Mouse (Mus musculus) forebrain, embryonic 14.5 days (tissue): ENCODE results near the gene Pip5kl1. TPM values are rescaled to one million over a fixed set of nuclear protein-coding genes. Genes with fewer than 3 reads are reported as not detected.

Source experiments
- ATAC-seq: fragments of 200-750 bp; cut with Nextera tagmentation; 2 replicates; pipeline ENCODE4 v1.8.0; 2017; ENCODE audit warnings: mild to moderate bottlenecking, moderate library complexity
- DNase-seq: peaks from one replicate; pipeline ENCODE4 v3.0.0-alpha.2; 2015; ENCODE audit warnings: low spot score
- H3K27ac ChIP-seq: fragments of 300-500 bp; sonication (generic); 2 replicates; pipeline ENCODE4 v1.5.1; 2014; ENCODE audit warnings: low read depth, mild to moderate bottlenecking, control low read depth, low read length, moderate library complexity
- H3K27me3 ChIP-seq: fragments of 300-500 bp; sonication (generic); replicated peaks from 2 replicates; pipeline ENCODE4 v1.6.1; 2014; ENCODE audit warnings: low read length, control low read depth, mixed read lengths; ENCODE audit not compliant: control insufficient read depth, insufficient read depth
- H3K36me3 ChIP-seq: fragments of 300-500 bp; sonication (generic); 2 replicates; pipeline ENCODE4 v1.6.1; 2014; ENCODE audit warnings: low read length, control low read depth; ENCODE audit not compliant: control insufficient read depth, insufficient read depth
- H3K4me1 ChIP-seq: fragments of 300-500 bp; sonication (generic); 2 replicates; pipeline ENCODE4 v1.6.1; 2014; ENCODE audit warnings: antibody characterized with exemption, low read length, control low read depth; ENCODE audit not compliant: control insufficient read depth, insufficient read depth
- H3K4me2 ChIP-seq: fragments of 300-500 bp; sonication (generic); 2 replicates; pipeline ENCODE4 v1.6.1; 2014; ENCODE audit warnings: mild to moderate bottlenecking, control low read depth, low read length
- H3K4me3 ChIP-seq: fragments of 300-500 bp; sonication (generic); 2 replicates; pipeline ENCODE4 v1.5.1; 2014; ENCODE audit warnings: low read depth, low read length, control low read depth
- H3K9ac ChIP-seq: fragments of 300-500 bp; sonication (generic); 2 replicates; pipeline ENCODE4 v1.6.1; 2014; ENCODE audit warnings: mild to moderate bottlenecking, low read length, control low read depth, moderate library complexity
- H3K9me3 ChIP-seq: fragments of 300-500 bp; sonication (generic); replicated peaks from 2 replicates; pipeline ENCODE4 v1.6.1; 2016; ENCODE audit warnings: low read length, control low read depth, mixed read lengths; ENCODE audit not compliant: control insufficient read depth
- WGBS: fragments of 180-500 bp; shearing (Covaris S2); extraction: QIAGEN DNeasy Blood & Tissue Kit; methylation state at CpG from one replicate; pipeline ENCODE4 v1.1.7; 2014; 5-methylcytosine and 5-hydroxymethylcytosine counted together
- polyA plus RNA-seq: library from polyadenylated mRNA; unstranded; fragments of >200 nt; fragmentation: Nextera tagmentation; extraction: Ambion mirVana; gene quantifications from 2 replicates; pipeline ENCODE4 v1.2.1, GENCODE M21; 2014

Pip5kl1 gene
- 4.7 TPM in 2 replicates for polyA plus RNA-seq

- H3K27ac ChIP-seq = no peak within 1 kb of the TSS
These were observed at the start of gene Pip5kl1 for GRCm38 (mm10) chr2:32574497-32574896. TSS of gene Pip5kl1 (plus strand) at chr2:32574797.

GRCm38 (mm10) chr2:32525816-32526215 is 48.8 kb upstream of the Pip5kl1 start:
- Histone ChIP-seq H3K4me3 (no peak overlapping the region), H3K4me2 (no peak overlapping the region), H3K9ac (no peak overlapping the region), H3K4me1 (no peaks in the 10 kb centered on the region), H3K9me3 (no peaks in the 10 kb centered on the region), H3K27ac (no peak overlapping the region), H3K27me3 (no peaks in the 10 kb centered on the region), H3K36me3 (no peaks in the 10 kb centered on the region)
- WGBS = 86% methylated on average over 12 of the region's 12 CpGs
- ATAC-seq = no peak
- DNase-seq = no peak

More at GRCm38 (mm10) chr2:32574497-32574896, at the start of gene Pip5kl1:
- WGBS = 79% methylated on average over 6 of the region's 6 CpGs
- peaks cover 7% of the 10 kb centered on the region for H3K4me1 ChIP-seq
- no peaks in the 10 kb centered on the region for H3K9me3 ChIP-seq
- peak within 1 kb of the TSS; percentile 49 for H3K4me3 ChIP-seq
- H3K36me3 ChIP-seq = 0 out of 2 replicates have a peak, but pooled peaks cover 7% of the 10 kb centered on the region
- H3K4me2 ChIP-seq = peak within 1 kb of the TSS; percentile 100
- peak within 1 kb of the TSS; percentile 66 for H3K9ac ChIP-seq
- no peak for DNase-seq
- H3K27me3 ChIP-seq = 0 out of 2 replicates have a peak, but pooled peaks cover 5% of the 10 kb centered on the region
- ATAC-seq = no peak

- no peak overlapping the region for H3K4me3 ChIP-seq
- H3K9me3 ChIP-seq = no peaks in the 10 kb centered on the region
- no peak overlapping the region for H3K27ac ChIP-seq
- DNase-seq (no peak), ATAC-seq (no peak)
- H3K4me1 ChIP-seq = no peaks in the 10 kb centered on the region
- WGBS = 72% methylated on average over 14 of the region's 14 CpGs
- H3K27me3 ChIP-seq = no peaks in the 10 kb centered on the region
- H3K4me2 ChIP-seq = no peak overlapping the region
- no peak overlapping the region for H3K9ac ChIP-seq
- H3K36me3 ChIP-seq = no peaks in the 10 kb centered on the region
These were observed 47.1 kb upstream of the Pip5kl1 start for GRCm38 (mm10) chr2:32527468-32527966.

- H3K27ac ChIP-seq = no peak overlapping the region
- H3K4me2 ChIP-seq = no peak overlapping the region
- no peak overlapping the region for H3K9ac ChIP-seq
- H3K36me3 ChIP-seq = no peaks in the 10 kb centered on the region
- no peak overlapping the region for H3K4me3 ChIP-seq
- ATAC-seq = no peak
- H3K27me3 ChIP-seq = no peaks in the 10 kb centered on the region
- no peaks in the 10 kb centered on the region for H3K4me1 ChIP-seq
- 91% methylated on average over 1 of the region's 1 CpGs for WGBS
- H3K9me3 ChIP-seq = no peaks in the 10 kb centered on the region
- DNase-seq = no peak
These were observed 46.3 kb upstream of the Pip5kl1 start for GRCm38 (mm10) chr2:32528326-32528725.

- WGBS = 74% methylated on average over 2 of the region's 2 CpGs
- Histone ChIP-seq H3K4me1 (peaks cover 10% of the 10 kb centered on the region), H3K9ac (no peak overlapping the region), H3K9me3 (no peaks in the 10 kb centered on the region), H3K36me3 (no peaks in the 10 kb centered on the region), H3K27me3 (no peaks in the 10 kb centered on the region), H3K4me2 (no peak overlapping the region), H3K4me3 (no peak overlapping the region), H3K27ac (no peak overlapping the region)
- DNase-seq (no peak), ATAC-seq (no peak)
These were observed 44.1 kb upstream of the Pip5kl1 start for GRCm38 (mm10) chr2:32530479-32530878.

- Histone ChIP-seq H3K9me3 (no peaks in the 10 kb centered on the region), H3K9ac (no peak overlapping the region), H3K4me2 (no peak overlapping the region), H3K4me3 (no peak overlapping the region), H3K27ac (no peak overlapping the region), H3K36me3 (no peaks in the 10 kb centered on the region), H3K4me1 (peaks cover 34% of the 10 kb centered on the region), H3K27me3 (no peaks in the 10 kb centered on the region)
- DNase-seq (no peak), ATAC-seq (no peak)
- 93% methylated on average over 2 of the region's 2 CpGs for WGBS
These were observed 41.4 kb upstream of the Pip5kl1 start for GRCm38 (mm10) chr2:32533163-32533562.

- WGBS = 12% methylated on average over 13 of the region's 13 CpGs
- DNase-seq (peak; percentile 68), ATAC-seq (0 out of 2 replicates have a peak, but pooled peaks have one; percentile 1)
- Histone ChIP-seq H3K9me3 (no peaks in the 10 kb centered on the region), H3K9ac (peak overlapping the region; percentile 91), H3K36me3 (no peaks in the 10 kb centered on the region), H3K27me3 (no peaks in the 10 kb centered on the region), H3K4me1 (peaks cover 43% of the 10 kb centered on the region), H3K4me3 (peak overlapping the region; percentile 86), H3K4me2 (peak overlapping the region; percentile 75), H3K27ac (peak overlapping the region; percentile 84)
These were observed 40.4 kb upstream of the Pip5kl1 start for GRCm38 (mm10) chr2:32534061-32534732.

- WGBS = under 1% methylated on average over 66 of the region's 67 CpGs
- Histone ChIP-seq H3K4me3 (peak within 1 kb of the TSS; percentile 86), H3K27ac (peak within 1 kb of the TSS; percentile 84), H3K4me2 (peak within 1 kb of the TSS; percentile 75), H3K9ac (peak within 1 kb of the TSS; percentile 91), H3K27me3 (no peaks in the 10 kb centered on the region), H3K36me3 (no peaks in the 10 kb centered on the region), H3K9me3 (no peaks in the 10 kb centered on the region), H3K4me1 (peaks cover 47% of the 10 kb centered on the region)
- ATAC-seq (peak; percentile 97), DNase-seq (peak; percentile 98)
These were observed 39.7 kb upstream of the Pip5kl1 start, which contains the start of gene Fam102a for GRCm38 (mm10) chr2:32534733-32535471. TSS of gene Fam102a (plus strand) at chr2:32535332.
